Mouse (Mus musculus) CH12.LX (cell line): ENCODE results near the gene Adora3. TPM values are rescaled to one million over a fixed set of nuclear protein-coding genes. Genes with fewer than 3 reads are reported as not detected.

Experiments
- DNase-seq: peaks from one replicate; pipeline ENCODE4 v3.0.0-alpha.2; 2013; ENCODE audit errors: extremely low read depth
- H3K27ac ChIP-seq: 2 replicates; pipeline ENCODE4 v1.5.1; 2012; ENCODE audit warnings: low read depth, mild to moderate bottlenecking, control low read depth, moderate library complexity; ENCODE audit not compliant: insufficient read depth
- H3K27me3 ChIP-seq: replicated peaks from 2 replicates; pipeline ENCODE3; 2012; ENCODE audit warnings: inconsistent platforms
- H3K36me3 ChIP-seq, 2 experiments: replicated peaks in 1 of 2; 2 replicates each; pipeline versions ENCODE3 to v1.6.1; 2012; ENCODE audit warnings: inconsistent platforms in 1 of 2, low read length in 1 of 2, mild to moderate bottlenecking in 1 of 2, mixed read lengths in 1 of 2, moderate library complexity in 1 of 2; ENCODE audit not compliant: control insufficient read depth in 1 of 2, insufficient read depth in 1 of 2
- H3K4me1 ChIP-seq, 2 experiments: 2 replicates each; pipeline ENCODE4 v1.6.1; 2012; ENCODE audit warnings: inconsistent platforms in 1 of 2, moderate library complexity in 1 of 2; ENCODE audit not compliant: insufficient read depth in 2 of 2, control insufficient read depth in 1 of 2
- H3K4me2 ChIP-seq: 2 replicates; pipeline ENCODE4 v1.6.1; 2012; ENCODE audit warnings: low read depth, mild to moderate bottlenecking, control low read depth; ENCODE audit not compliant: poor library complexity, insufficient read depth, severe bottlenecking
- H3K4me3 ChIP-seq, 3 experiments: fragments of 150-350 bp in 1 of 3; sonication (generic) in 1 of 3; replicated peaks in 1 of 3; 2 replicates each; pipeline versions ENCODE3 to v1.5.1; 2011 to 2012; ENCODE audit warnings: low read depth in 2 of 3, low read length in 2 of 3, mild to moderate bottlenecking in 2 of 3, moderate library complexity in 2 of 3, control low read depth in 1 of 3, improper control_type of control experiment in 1 of 3, inconsistent platforms in 1 of 3, mixed read lengths in 1 of 3; ENCODE audit not compliant: poor library complexity in 1 of 3
- H3K79me2 ChIP-seq: replicated peaks from 2 replicates; pipeline ENCODE4 v1.6.1; 2012; ENCODE audit warnings: mild to moderate bottlenecking, moderate library complexity; ENCODE audit not compliant: control insufficient read depth, poor library complexity, insufficient read depth, severe bottlenecking; ENCODE audit errors: extremely low read depth
- H3K9ac ChIP-seq: 2 replicates; pipeline ENCODE4 v1.6.1; 2012; ENCODE audit warnings: low read depth, mild to moderate bottlenecking, control low read depth, moderate library complexity; ENCODE audit not compliant: insufficient read depth
- H3K9me3 ChIP-seq: replicated peaks from 2 replicates; pipeline ENCODE3; 2012; ENCODE audit warnings: low read length, inconsistent platforms, mixed read lengths
- BHLHE40 ChIP-seq: IDR thresholded peaks from 2 replicates; pipeline ENCODE4 v1.6.1; 2011; ENCODE audit warnings: mild to moderate bottlenecking, low read depth, low read length, improper control_type of control experiment
- CHD2 ChIP-seq: IDR thresholded peaks from 2 replicates; pipeline ENCODE4 v1.6.1; 2011; ENCODE audit warnings: low read length, improper control_type of control experiment
- EP300 ChIP-seq: IDR thresholded peaks from 2 replicates; pipeline ENCODE4 v1.6.1; 2011; ENCODE audit warnings: low read length, improper control_type of control experiment
- ETS1 ChIP-seq: conservative IDR thresholded peaks from 2 replicates; pipeline ENCODE4 v1.6.1; 2012; ENCODE audit warnings: low read depth, mild to moderate bottlenecking, inconsistent platforms, low read length, improper control_type of control experiment, moderate library complexity
- GABPA ChIP-seq: IDR thresholded peaks from 2 replicates; pipeline ENCODE4 v1.6.1; 2012; ENCODE audit warnings: low read depth, low read length, improper control_type of control experiment, inconsistent platforms; ENCODE audit not compliant: insufficient replicate concordance
- HCFC1 ChIP-seq: IDR thresholded peaks from 2 replicates; pipeline ENCODE4 v1.6.1; 2012; ENCODE audit warnings: low read depth, mild to moderate bottlenecking, inconsistent platforms, low read length, improper control_type of control experiment
- IRF4 ChIP-seq: IDR thresholded peaks from 2 replicates; pipeline ENCODE4 v1.6.1; 2014; ENCODE audit warnings: low read depth, mild to moderate bottlenecking, inconsistent platforms, low read length, improper control_type of control experiment
- MAX ChIP-seq: IDR thresholded peaks from 2 replicates; pipeline ENCODE4 v1.6.1; 2011; ENCODE audit warnings: low read length, improper control_type of control experiment
- MXI1 ChIP-seq: IDR thresholded peaks from 2 replicates; pipeline ENCODE4 v1.6.1; 2011; ENCODE audit warnings: mild to moderate bottlenecking, low read depth, low read length, improper control_type of control experiment
- MYC ChIP-seq: IDR thresholded peaks from 2 replicates; pipeline ENCODE4 v1.6.1; 2011; ENCODE audit warnings: low read depth, mild to moderate bottlenecking, improper control_type of control experiment, low read length
- NELFE ChIP-seq: IDR thresholded peaks from 2 replicates; pipeline ENCODE4 v1.6.1; 2011; ENCODE audit warnings: low read depth, low read length, improper control_type of control experiment
- NRF1 ChIP-seq: IDR thresholded peaks from 2 replicates; pipeline ENCODE4 v1.6.1; 2014; ENCODE audit warnings: low read depth, mild to moderate bottlenecking, inconsistent platforms, low read length, improper control_type of control experiment, moderate library complexity
- PAX5 ChIP-seq: IDR thresholded peaks from 2 replicates; pipeline ENCODE4 v1.6.1; 2012; ENCODE audit warnings: low read length, inconsistent platforms, mixed read lengths
- POLR2A ChIP-seq: IDR thresholded peaks from 2 replicates; pipeline ENCODE4 v1.6.1; 2011; ENCODE audit warnings: low read depth, mild to moderate bottlenecking, improper control_type of control experiment, low read length
- POLR2AphosphoS2 ChIP-seq: IDR thresholded peaks from 2 replicates; pipeline ENCODE4 v1.6.1; 2011; ENCODE audit warnings: low read depth, low read length, improper control_type of control experiment
- RCOR1 ChIP-seq: conservative IDR thresholded peaks from 2 replicates; pipeline ENCODE4 v1.6.1; 2012; ENCODE audit warnings: low read depth, mild to moderate bottlenecking, inconsistent platforms, low read length, improper control_type of control experiment
- SMC3 ChIP-seq: IDR thresholded peaks from 2 replicates; pipeline ENCODE4 v1.6.1; 2011; ENCODE audit warnings: low read depth, low read length, improper control_type of control experiment
- TBP ChIP-seq: conservative IDR thresholded peaks from 2 replicates; pipeline ENCODE4 v1.6.1; 2011; ENCODE audit warnings: low read depth, low read length, improper control_type of control experiment
- TCF12 ChIP-seq: IDR thresholded peaks from 2 replicates; pipeline ENCODE4 v1.6.1; 2014; ENCODE audit warnings: low read depth, mild to moderate bottlenecking, inconsistent platforms, low read length, improper control_type of control experiment
- ZC3H11A ChIP-seq: IDR thresholded peaks from 2 replicates; pipeline ENCODE4 v1.6.1; 2012; ENCODE audit warnings: low read depth, mild to moderate bottlenecking, inconsistent platforms, low read length, improper control_type of control experiment
- ZKSCAN1 ChIP-seq: IDR thresholded peaks from 2 replicates; pipeline ENCODE4 v1.6.1; 2012; ENCODE audit warnings: low read depth, inconsistent platforms, low read length, improper control_type of control experiment, borderline replicate concordance
- ZNF384 ChIP-seq: IDR thresholded peaks from 2 replicates; pipeline ENCODE4 v1.6.1; 2012; ENCODE audit warnings: low read depth, low read length, improper control_type of control experiment, inconsistent platforms
- dilution Hi-C: fragments of 300-500 bp; cut with MboI; formaldehyde crosslinking; loops from 2 replicates; pipeline ENCODE4 v1.14.3; 2020; ENCODE audit warnings: low sequenced_read_pairs; ENCODE audit not compliant: extremely low pct_unique_long_range_greater_than_20kb, extremely low pct_ligation_motif_present
- in situ Hi-C: fragments of 300-500 bp; cut with MboI; formaldehyde crosslinking; loops from 3 replicates; pipeline ENCODE4 v1.14.3; 2019; ENCODE audit warnings: low sequenced_read_pairs, low pct_ligation_motif_present, low pct_unique_long_range_greater_than_20kb, mixed read lengths
- polyA plus RNA-seq: library from polyadenylated mRNA; unstranded; fragments of >175 nt; gene quantifications from 2 replicates; pipeline ENCODE4 v1.2.1, GENCODE M21; 2012; ENCODE audit warnings: low read depth; ENCODE audit not compliant: insufficient read length
- total RNA-seq, 2 experiments: library from RNA; depleted of rRNA; stranded (reverse); fragments of 300-350 nt in 1 of 2; fragments of >200 nt in 1 of 2; gene quantifications; 2 replicates each; pipeline ENCODE4 v1.2.3; 2012 to 2014

Gene Adora3
- total and polyA plus RNA-seq, 3 experiments: 0.54 to 1.4 (median 1.1) TPM

- in situ Hi-C loops: no loop called here
- H3K4me1 ChIP-seq: peaks cover 3 to 21% of the 10 kb centered on the region in 2 experiments; a peak in 3 of 4 replicates
- TF ChIP-seq IRF4: peak; percentile 78
- TF ChIP-seq MYC: peak; percentile 71; the same call in 1 of the 2 replicates
- TF ChIP-seq RCOR1: no peak
- TF ChIP-seq GABPA: no peak
- peak; percentile 71 for TF ChIP-seq EP300
- no peak for TF ChIP-seq ZKSCAN1
- TF ChIP-seq PAX5: no peak
- TF ChIP-seq ZC3H11A: no peak
Observed at GRCm38 (mm10) chr3:105921959-105922358, 51.3 kb downstream of the Adora3 start.

GRCm38 (mm10) chr3:105924616-105925015 lies 54.0 kb downstream of the Adora3 start:
- Histone ChIP-seq H3K4me3 (no peak overlapping the region), H3K79me2 (no peaks in the 10 kb centered on the region), H3K36me3 (peaks cover 0 to 29% of the 10 kb centered on the region in 2 experiments), H3K27me3 (no peaks in the 10 kb centered on the region), H3K9ac (no peak overlapping the region), H3K9me3 (no peaks in the 10 kb centered on the region), H3K27ac (no peak overlapping the region), H3K4me2 (no peak overlapping the region), H3K4me1 (peaks cover 9 to 43% of the 10 kb centered on the region in 2 experiments)
- dilution Hi-C loops: loop anchor here (25.0 kb wide), 1 partner anchor 237 kb away; the partner anchor contains the start of gene Ddx20
- no peak for DNase-seq
- TF ChIP-seq MYC: no peak
- in situ Hi-C loops: no loop called here

More at GRCm38 (mm10) chr3:105921959-105922358, 51.3 kb downstream of the Adora3 start:
- peaks cover 0 to 21% of the 10 kb centered on the region in 2 experiments for H3K36me3 ChIP-seq
- no peak overlapping the region for H3K4me3 ChIP-seq
- no peaks in the 10 kb centered on the region for H3K9me3 ChIP-seq
- DNase-seq: peak; percentile 45
- dilution Hi-C loops: loop anchor here (25.0 kb wide), 1 partner anchor 235 kb away; the partner anchor contains the start of gene Ddx20
- H3K27ac ChIP-seq: no peak overlapping the region
- no peak overlapping the region for H3K9ac ChIP-seq
- no peaks in the 10 kb centered on the region for H3K79me2 ChIP-seq
- peak overlapping the region; percentile 29 for H3K4me2 ChIP-seq
- H3K27me3 ChIP-seq: no peaks in the 10 kb centered on the region

- dilution Hi-C loops: no loop called here
- in situ Hi-C loops: no loop called here
- H3K36me3 ChIP-seq: peaks cover 0 to 29% of the 10 kb centered on the region in 2 experiments
- peaks cover 15 to 54% of the 10 kb centered on the region in 2 experiments for H3K4me1 ChIP-seq
- no peak overlapping the region for H3K27ac ChIP-seq
- no peaks in the 10 kb centered on the region for H3K9me3 ChIP-seq
- no peak for DNase-seq
- no peak overlapping the region for H3K4me3 ChIP-seq
- H3K79me2 ChIP-seq: no peaks in the 10 kb centered on the region
- no peak overlapping the region for H3K4me2 ChIP-seq
- no peak for TF ChIP-seq TBP
- no peak for TF ChIP-seq ETS1
- no peak for TF ChIP-seq CHD2
- no peak for TF ChIP-seq MXI1
- no peak for TF ChIP-seq BHLHE40
- no peak for TF ChIP-seq POLR2A
- no peak for TF ChIP-seq ZNF384
- no peak for TF ChIP-seq MAX
- no peak for TF ChIP-seq POLR2AphosphoS2
- no peak for TF ChIP-seq SMC3
- TF ChIP-seq NRF1: no peak
- no peak for TF ChIP-seq RCOR1
- no peak for TF ChIP-seq HCFC1
- TF ChIP-seq PAX5: no peak
- no peak for TF ChIP-seq TCF12
- TF ChIP-seq NELFE: no peak
- no peak overlapping the region for H3K9ac ChIP-seq
- no peaks in the 10 kb centered on the region for H3K27me3 ChIP-seq
Observed at GRCm38 (mm10) chr3:105927561-105928194, 57.0 kb downstream of the Adora3 start.
